Mouse (Mus musculus) limb, embryonic 13.5 days (tissue): ENCODE results near the gene Scgn. TPM values are rescaled to one million over a fixed set of nuclear protein-coding genes. Genes with fewer than 3 reads are reported as not detected.

Experiments used
- ATAC-seq: fragments of 200-750 bp; cut with Nextera tagmentation; 2 replicates; pipeline ENCODE4 v1.8.0; 2017; ENCODE audit warnings: low read depth, moderate number of reproducible peaks, moderate TSS enrichment; ENCODE audit not compliant: low FRiP score
- H3K27ac ChIP-seq: fragments of 300-500 bp; sonication (generic); 2 replicates; pipeline ENCODE4 v1.5.1; 2015; ENCODE audit warnings: inconsistent platforms, mild to moderate bottlenecking, moderate library complexity
- H3K27me3 ChIP-seq: fragments of 300-500 bp; sonication (generic); 2 replicates; pipeline ENCODE4 v1.6.1; 2015; ENCODE audit warnings: mild to moderate bottlenecking, inconsistent platforms
- H3K36me3 ChIP-seq: fragments of 300-500 bp; sonication (generic); 2 replicates; pipeline ENCODE4 v1.6.1; 2015; ENCODE audit warnings: inconsistent platforms, mild to moderate bottlenecking, moderate library complexity
- H3K4me1 ChIP-seq: fragments of 300-500 bp; sonication (generic); 2 replicates; pipeline ENCODE4 v1.6.1; 2015; ENCODE audit warnings: inconsistent platforms
- H3K4me2 ChIP-seq: fragments of 300-500 bp; sonication (generic); replicated peaks from 2 replicates; pipeline ENCODE4 v1.6.1; 2015; ENCODE audit warnings: inconsistent platforms, mild to moderate bottlenecking, moderate library complexity
- H3K4me3 ChIP-seq: fragments of 300-500 bp; sonication (generic); 2 replicates; pipeline ENCODE4 v1.5.1; 2015; ENCODE audit warnings: moderate library complexity, mild to moderate bottlenecking, inconsistent platforms
- H3K9ac ChIP-seq: fragments of 300-500 bp; sonication (generic); 2 replicates; pipeline ENCODE4 v1.6.1; 2015; ENCODE audit warnings: mild to moderate bottlenecking, inconsistent platforms
- H3K9me3 ChIP-seq: fragments of 300-500 bp; sonication (generic); 2 replicates; pipeline ENCODE4 v1.6.1; 2016; ENCODE audit warnings: inconsistent platforms
- WGBS: fragments of 180-500 bp; shearing (Covaris S2); methylation state at CpG from one replicate; pipeline ENCODE4 v1.1.7; 2015; 5-methylcytosine and 5-hydroxymethylcytosine counted together
- polyA plus RNA-seq: library from polyadenylated mRNA; unstranded; fragments of >200 nt; fragmentation: Nextera tagmentation; extraction: Ambion mirVana; gene quantifications from 2 replicates; pipeline ENCODE4 v1.2.1, GENCODE M21; 2015

Scgn gene
- polyA plus RNA-seq, 1 experiment from 2014 or later = not detected

GRCm38 (mm10) chr13:23990451-23990850, 563 bp downstream of the Scgn start:
- H3K36me3 ChIP-seq = no peaks in the 10 kb centered on the region
- no peak overlapping the region for H3K27ac ChIP-seq
- WGBS = 15% methylated on average over 5 of the region's 5 CpGs
- ATAC-seq = no peak
- H3K9me3 ChIP-seq = no peaks in the 10 kb centered on the region
- H3K4me1 ChIP-seq = 0 out of 2 replicates have a peak, but pooled peaks cover 3% of the 10 kb centered on the region
- H3K4me3 ChIP-seq = no peak overlapping the region
- H3K9ac ChIP-seq = no peak overlapping the region
- H3K27me3 ChIP-seq = peaks cover 31% of the 10 kb centered on the region
- H3K4me2 ChIP-seq = no peak overlapping the region

- Histone ChIP-seq H3K4me3 (no peak overlapping the region), H3K4me2 (no peak overlapping the region), H3K4me1 (no peaks in the 10 kb centered on the region), H3K9ac (no peak overlapping the region), H3K36me3 (no peaks in the 10 kb centered on the region), H3K27ac (no peak overlapping the region), H3K9me3 (no peaks in the 10 kb centered on the region), H3K27me3 (no peaks in the 10 kb centered on the region)
- 43% methylated on average over 3 of the region's 3 CpGs for WGBS
- ATAC-seq = no peak
Measured at GRCm38 (mm10) chr13:23985130-23985529, 5.9 kb downstream of the Scgn start.

- H3K9ac ChIP-seq = no peak overlapping the region
- no peak overlapping the region for H3K27ac ChIP-seq
- no peak overlapping the region for H3K4me2 ChIP-seq
- H3K27me3 ChIP-seq = no peaks in the 10 kb centered on the region
- H3K36me3 ChIP-seq = no peaks in the 10 kb centered on the region
- ATAC-seq = no peak
- 72% methylated on average over 5 of the region's 5 CpGs for WGBS
- no peaks in the 10 kb centered on the region for H3K4me1 ChIP-seq
- no peak overlapping the region for H3K4me3 ChIP-seq
- H3K9me3 ChIP-seq = no peaks in the 10 kb centered on the region
Measured at GRCm38 (mm10) chr13:23972271-23972670, 18.7 kb downstream of the Scgn start.

GRCm38 (mm10) chr13:23971870-23972269, 19.1 kb downstream of the Scgn start:
- no peaks in the 10 kb centered on the region for H3K9me3 ChIP-seq
- H3K4me1 ChIP-seq = no peaks in the 10 kb centered on the region
- H3K9ac ChIP-seq = no peak overlapping the region
- H3K36me3 ChIP-seq = no peaks in the 10 kb centered on the region
- 76% methylated on average over 2 of the region's 2 CpGs for WGBS
- H3K4me3 ChIP-seq = no peak overlapping the region
- no peak overlapping the region for H3K4me2 ChIP-seq
- no peaks in the 10 kb centered on the region for H3K27me3 ChIP-seq
- no peak for ATAC-seq
- no peak overlapping the region for H3K27ac ChIP-seq

- Histone ChIP-seq H3K27ac (no peak overlapping the region), H3K9ac (no peak overlapping the region), H3K27me3 (no peaks in the 10 kb centered on the region), H3K4me1 (no peaks in the 10 kb centered on the region), H3K4me2 (no peak overlapping the region), H3K9me3 (no peaks in the 10 kb centered on the region), H3K36me3 (no peaks in the 10 kb centered on the region), H3K4me3 (no peak overlapping the region)
- WGBS = 74% methylated on average over 2 of the region's 2 CpGs
- ATAC-seq = no peak
Measured at GRCm38 (mm10) chr13:23964909-23965308, 26.1 kb downstream of the Scgn start.

- Histone ChIP-seq H3K27ac (no peak overlapping the region), H3K4me2 (no peak overlapping the region), H3K36me3 (no peaks in the 10 kb centered on the region), H3K4me3 (no peak overlapping the region), H3K9me3 (no peaks in the 10 kb centered on the region), H3K9ac (no peak overlapping the region), H3K27me3 (no peaks in the 10 kb centered on the region), H3K4me1 (no peaks in the 10 kb centered on the region)
- 35% methylated on average over 2 of the region's 2 CpGs for WGBS
- ATAC-seq = no peak
Measured at GRCm38 (mm10) chr13:23959776-23960175, 31.2 kb downstream of the Scgn start.

- H3K27me3 ChIP-seq = no peaks in the 10 kb centered on the region
- no peaks in the 10 kb centered on the region for H3K9me3 ChIP-seq
- no peak for ATAC-seq
- H3K9ac ChIP-seq = no peak overlapping the region
- H3K36me3 ChIP-seq = no peaks in the 10 kb centered on the region
- 78% methylated on average over 3 of the region's 3 CpGs for WGBS
- H3K4me2 ChIP-seq = no peak overlapping the region
- H3K27ac ChIP-seq = no peak overlapping the region
- H3K4me3 ChIP-seq = no peak overlapping the region
- peaks cover 19% of the 10 kb centered on the region for H3K4me1 ChIP-seq
Measured at GRCm38 (mm10) chr13:23950928-23951327, 40.1 kb downstream of the Scgn start.

GRCm38 (mm10) chr13:23949484-23950246, 41.3 kb downstream of the Scgn start:
- Histone ChIP-seq H3K4me2 (no peak overlapping the region), H3K27ac (no peak overlapping the region), H3K4me1 (peaks cover 23% of the 10 kb centered on the region), H3K9me3 (no peaks in the 10 kb centered on the region), H3K36me3 (no peaks in the 10 kb centered on the region), H3K27me3 (no peaks in the 10 kb centered on the region), H3K4me3 (no peak overlapping the region), H3K9ac (no peak overlapping the region)
- ATAC-seq = no peak
- 43% methylated on average over 14 of the region's 14 CpGs for WGBS

GRCm38 (mm10) chr13:23946254-23946653, 44.8 kb downstream of the Scgn start:
- 8% methylated on average over 2 of the region's 2 CpGs for WGBS
- Histone ChIP-seq H3K36me3 (no peaks in the 10 kb centered on the region), H3K4me3 (no peak overlapping the region), H3K27me3 (no peaks in the 10 kb centered on the region), H3K27ac (no peak overlapping the region), H3K9ac (no peak overlapping the region), H3K9me3 (no peaks in the 10 kb centered on the region), H3K4me2 (no peak overlapping the region), H3K4me1 (peaks cover 29% of the 10 kb centered on the region)
- ATAC-seq = peak; percentile 57

GRCm38 (mm10) chr13:23942861-23943260, 48.2 kb downstream of the Scgn start:
- no peak overlapping the region for H3K4me2 ChIP-seq
- no peaks in the 10 kb centered on the region for H3K36me3 ChIP-seq
- no peaks in the 10 kb centered on the region for H3K9me3 ChIP-seq
- peaks cover 19% of the 10 kb centered on the region for H3K4me1 ChIP-seq
- H3K27ac ChIP-seq = no peak overlapping the region
- 41% methylated on average over 2 of the region's 2 CpGs for WGBS
- no peak overlapping the region for H3K4me3 ChIP-seq
- ATAC-seq = no peak
- no peaks in the 10 kb centered on the region for H3K27me3 ChIP-seq
- no peak overlapping the region for H3K9ac ChIP-seq

- Histone ChIP-seq H3K9ac (no peak overlapping the region), H3K27me3 (no peaks in the 10 kb centered on the region), H3K4me1 (peaks cover 6% of the 10 kb centered on the region; the same call in 1 of the 2 replicates), H3K9me3 (no peaks in the 10 kb centered on the region), H3K27ac (no peak overlapping the region), H3K4me3 (no peak overlapping the region), H3K4me2 (no peak overlapping the region), H3K36me3 (no peaks in the 10 kb centered on the region)
- no peak for ATAC-seq
- 60% methylated on average over 6 of the region's 6 CpGs for WGBS
Measured at GRCm38 (mm10) chr13:23940291-23940690, 50.7 kb downstream of the Scgn start.

- H3K4me3 ChIP-seq = no peak overlapping the region
- 89% methylated on average over 1 of the region's 1 CpGs for WGBS
- no peak overlapping the region for H3K4me2 ChIP-seq
- H3K36me3 ChIP-seq = no peaks in the 10 kb centered on the region
- no peaks in the 10 kb centered on the region; the same call in 1 of the 2 replicates for H3K9me3 ChIP-seq
- H3K27me3 ChIP-seq = no peaks in the 10 kb centered on the region
- ATAC-seq = no peak
- peaks cover 6% of the 10 kb centered on the region; the same call in 1 of the 2 replicates for H3K4me1 ChIP-seq
- no peak overlapping the region for H3K9ac ChIP-seq
- H3K27ac ChIP-seq = no peak overlapping the region
Measured at GRCm38 (mm10) chr13:23938699-23939098, 52.3 kb downstream of the Scgn start.

- WGBS = 91% methylated on average over 10 of the region's 10 CpGs
- H3K4me1 ChIP-seq = peaks cover 12% of the 10 kb centered on the region
- H3K36me3 ChIP-seq = no peaks in the 10 kb centered on the region
- H3K4me3 ChIP-seq = no peak within 1 kb of the TSS
- H3K9ac ChIP-seq = no peak within 1 kb of the TSS
- ATAC-seq = no peak
- no peaks in the 10 kb centered on the region for H3K27me3 ChIP-seq
- H3K9me3 ChIP-seq = no peaks in the 10 kb centered on the region; the same call in 1 of the 2 replicates
- no peak within 1 kb of the TSS for H3K4me2 ChIP-seq
- no peak within 1 kb of the TSS for H3K27ac ChIP-seq
Measured at GRCm38 (mm10) chr13:23934211-23934520, 56.8 kb downstream of the Scgn start, which contains the start of gene Hist1h2aa. TSS of gene Hist1h2aa (plus strand) at chr13:23934462.
